Mouse (Mus musculus) limb, embryonic 12.5 days (tissue): Measurements from ENCODE around the gene Gm45015. TPM values are rescaled to one million over a fixed set of nuclear protein-coding genes. Genes with fewer than 3 reads are reported as not detected.

ENCODE experiments used
- ATAC-seq: fragments of 200-750 bp; cut with Nextera tagmentation; 2 replicates; pipeline ENCODE4 v1.8.0; 2017; ENCODE audit warnings: low read depth, moderate TSS enrichment; ENCODE audit not compliant: insufficient number of reproducible peaks, insufficient read depth, low FRiP score, low TSS enrichment
- H3K27ac ChIP-seq: fragments of 300-500 bp; sonication (generic); 2 replicates; pipeline ENCODE4 v1.5.1; 2016; ENCODE audit warnings: mild to moderate bottlenecking, moderate library complexity
- H3K27me3 ChIP-seq: fragments of 300-500 bp; sonication (generic); 2 replicates; pipeline ENCODE4 v1.6.1; 2016; ENCODE audit warnings: mild to moderate bottlenecking, moderate library complexity
- H3K36me3 ChIP-seq: fragments of 300-500 bp; sonication (generic); 2 replicates; pipeline ENCODE4 v1.6.1; 2016; ENCODE audit warnings: mild to moderate bottlenecking, moderate library complexity
- H3K4me1 ChIP-seq: fragments of 300-500 bp; sonication (generic); replicated peaks from 2 replicates; pipeline ENCODE4 v1.6.1; 2016
- H3K4me2 ChIP-seq: fragments of 300-500 bp; sonication (generic); 2 replicates; pipeline ENCODE4 v1.6.1; 2016; ENCODE audit warnings: mild to moderate bottlenecking, moderate library complexity
- H3K4me3 ChIP-seq: fragments of 300-500 bp; sonication (generic); replicated peaks from 2 replicates; pipeline ENCODE4 v1.5.1; 2016; ENCODE audit warnings: mild to moderate bottlenecking
- H3K9ac ChIP-seq: fragments of 300-500 bp; sonication (generic); replicated peaks from 2 replicates; pipeline ENCODE4 v1.6.1; 2016; ENCODE audit warnings: mild to moderate bottlenecking, moderate library complexity
- H3K9me3 ChIP-seq: fragments of 300-500 bp; sonication (generic); 2 replicates; pipeline ENCODE4 v1.6.1; 2016; ENCODE audit warnings: mild to moderate bottlenecking, moderate library complexity
- WGBS: fragments of 180-500 bp; shearing (Covaris S2); methylation state at CpG from one replicate; pipeline ENCODE4 v1.1.7; 2016; 5-methylcytosine and 5-hydroxymethylcytosine counted together
- polyA plus RNA-seq: library from polyadenylated mRNA; unstranded; fragments of >200 nt; fragmentation: Nextera tagmentation; extraction: Ambion mirVana; gene quantifications from 2 replicates; pipeline ENCODE4 v1.2.1, GENCODE M21; 2016

The Gm45015 gene
- polyA plus RNA-seq = not detected in 2 replicates

- H3K4me1 ChIP-seq = no peaks in the 10 kb centered on the region
- no peak within 1 kb of the TSS for H3K4me2 ChIP-seq
- no peak for ATAC-seq
- 94% methylated on average over 4 of the region's 4 CpGs for WGBS
- H3K27ac ChIP-seq = no peak within 1 kb of the TSS
- H3K9ac ChIP-seq = no peak within 1 kb of the TSS
- H3K27me3 ChIP-seq = peaks cover 21% of the 10 kb centered on the region
- H3K4me3 ChIP-seq = no peak within 1 kb of the TSS
- no peaks in the 10 kb centered on the region for H3K36me3 ChIP-seq
- H3K9me3 ChIP-seq = no peaks in the 10 kb centered on the region
Observed at GRCm38 (mm10) chrX:73336740-73337139, at the start of gene Gm45015. TSS of gene Gm45015 (minus strand) at chrX:73336840.

- H3K27ac ChIP-seq = no peak overlapping the region
- no peak overlapping the region for H3K4me3 ChIP-seq
- no peak overlapping the region for H3K4me2 ChIP-seq
- ATAC-seq = no peak
- no peak overlapping the region for H3K9ac ChIP-seq
- 13% methylated on average over 1 of the region's 1 CpGs for WGBS
- no peaks in the 10 kb centered on the region for H3K36me3 ChIP-seq
- no peaks in the 10 kb centered on the region for H3K9me3 ChIP-seq
- peaks cover 5% of the 10 kb centered on the region; the same call in 1 of the 2 replicates for H3K27me3 ChIP-seq
- H3K4me1 ChIP-seq = no peaks in the 10 kb centered on the region
Observed at GRCm38 (mm10) chrX:73384924-73385323, 48.3 kb upstream of the Gm45015 start.

GRCm38 (mm10) chrX:73384419-73384818 is 47.8 kb upstream of the Gm45015 start:
- H3K9ac ChIP-seq = no peak overlapping the region
- WGBS = 78% methylated on average over 6 of the region's 6 CpGs

GRCm38 (mm10) chrX:73363291-73363690 is 26.7 kb upstream of the Gm45015 start:
- H3K9ac ChIP-seq = no peak overlapping the region
- H3K27ac ChIP-seq = no peak overlapping the region
- H3K4me3 ChIP-seq = no peak overlapping the region
- H3K9me3 ChIP-seq = no peaks in the 10 kb centered on the region
- no peaks in the 10 kb centered on the region for H3K4me1 ChIP-seq
- H3K4me2 ChIP-seq = no peak overlapping the region
- no peak for ATAC-seq
- 0 out of 2 replicates have a peak, but pooled peaks cover 4% of the 10 kb centered on the region for H3K36me3 ChIP-seq
- no peaks in the 10 kb centered on the region for H3K27me3 ChIP-seq

More at GRCm38 (mm10) chrX:73384419-73384818, 47.8 kb upstream of the Gm45015 start:
- Histone ChIP-seq H3K27me3 (peaks cover 5% of the 10 kb centered on the region; the same call in 1 of the 2 replicates), H3K4me1 (no peaks in the 10 kb centered on the region), H3K9me3 (no peaks in the 10 kb centered on the region), H3K4me3 (no peak overlapping the region), H3K4me2 (no peak overlapping the region), H3K27ac (no peak overlapping the region), H3K36me3 (no peaks in the 10 kb centered on the region)
- no peak for ATAC-seq

DNA sequence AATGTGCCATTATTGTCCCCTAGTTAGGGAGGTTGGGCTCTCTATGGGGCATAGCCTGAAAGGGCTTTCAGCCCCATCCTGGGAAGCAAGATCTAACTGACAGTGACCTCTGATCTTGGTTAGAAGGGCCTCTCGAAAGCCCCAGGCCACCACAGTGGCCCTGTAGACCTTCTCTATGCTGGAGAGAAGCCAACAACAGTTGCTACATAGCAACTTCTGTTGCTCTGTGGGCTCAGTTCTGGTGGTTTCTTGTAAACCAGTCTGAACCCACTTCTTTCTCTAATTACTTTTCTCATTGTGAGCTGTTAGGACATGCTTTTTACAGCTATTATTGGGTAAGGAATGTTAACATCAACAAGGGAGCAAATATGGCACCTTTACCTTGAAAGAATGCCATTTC is 20.1 kb upstream of the Gm45015 start:
- Histone ChIP-seq H3K4me3 (no peak overlapping the region), H3K27ac (no peak overlapping the region), H3K27me3 (peaks cover 6% of the 10 kb centered on the region; the same call in 1 of the 2 replicates), H3K4me2 (no peak overlapping the region), H3K4me1 (no peaks in the 10 kb centered on the region), H3K9me3 (no peaks in the 10 kb centered on the region), H3K36me3 (peaks cover 48% of the 10 kb centered on the region), H3K9ac (no peak overlapping the region)
- no peak for ATAC-seq
- WGBS = 78% methylated on average over 1 of the region's 1 CpGs

GRCm38 (mm10) chrX:73356163-73356562 is 19.5 kb upstream of the Gm45015 start:
- H3K4me2 ChIP-seq = no peak overlapping the region
- no peak overlapping the region for H3K27ac ChIP-seq
- peaks cover 6% of the 10 kb centered on the region; the same call in 1 of the 2 replicates for H3K27me3 ChIP-seq
- H3K4me3 ChIP-seq = no peak overlapping the region
- no peak for ATAC-seq
- no peaks in the 10 kb centered on the region for H3K9me3 ChIP-seq
- no peak overlapping the region for H3K9ac ChIP-seq
- no peaks in the 10 kb centered on the region for H3K4me1 ChIP-seq
- H3K36me3 ChIP-seq = peaks cover 53% of the 10 kb centered on the region
- WGBS = 92% methylated on average over 2 of the region's 2 CpGs

DNA sequence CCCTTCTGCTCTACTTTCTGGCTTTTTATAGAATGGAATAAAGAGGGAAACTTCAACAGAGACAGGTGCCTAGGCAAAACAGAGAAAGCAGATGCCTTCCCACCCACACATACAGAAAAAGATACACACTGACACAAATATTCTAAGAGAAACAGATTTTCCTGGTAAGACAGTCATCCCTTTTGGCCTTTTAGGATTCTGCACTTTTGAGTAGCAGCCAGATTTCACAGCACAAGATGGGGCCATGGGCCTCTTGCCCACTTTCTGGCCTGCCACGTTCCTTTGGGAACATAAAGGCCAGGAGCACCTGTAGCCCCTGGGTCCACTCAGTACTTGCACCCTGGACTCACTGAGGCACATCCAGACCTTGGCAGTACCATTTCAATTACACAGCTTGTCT is 7.7 kb upstream of the Gm45015 start:
- 0 out of 2 replicates have a peak, but pooled peaks cover 6% of the 10 kb centered on the region for H3K36me3 ChIP-seq
- ATAC-seq = no peak
- WGBS = 92% methylated on average over 1 of the region's 1 CpGs
- no peak overlapping the region for H3K27ac ChIP-seq
- H3K4me1 ChIP-seq = peaks cover 7% of the 10 kb centered on the region; the same call in 1 of the 2 replicates
- H3K27me3 ChIP-seq = peaks cover 21% of the 10 kb centered on the region
- no peaks in the 10 kb centered on the region for H3K9me3 ChIP-seq
- no peak overlapping the region for H3K9ac ChIP-seq
- no peak overlapping the region for H3K4me2 ChIP-seq
- no peak overlapping the region for H3K4me3 ChIP-seq

DNA sequence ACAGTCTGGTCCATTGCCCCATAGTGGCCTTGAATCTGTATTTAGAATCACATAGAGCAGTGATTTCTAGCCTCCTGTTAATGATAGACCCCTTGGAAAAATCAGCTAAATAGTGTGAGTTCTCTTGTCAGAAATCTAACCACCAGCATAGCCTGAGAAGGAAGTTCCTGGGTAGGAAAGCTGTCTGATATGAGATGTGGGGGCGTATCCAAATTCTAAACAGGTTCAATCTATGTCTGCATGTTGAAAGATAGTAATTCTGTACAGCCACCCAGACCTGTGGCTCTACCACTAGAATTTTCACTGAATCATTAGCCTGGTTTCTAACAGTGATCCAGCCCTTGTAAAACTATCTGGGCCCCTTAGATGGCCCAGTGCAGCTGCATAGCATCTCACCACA is 7.2 kb upstream of the Gm45015 start:
- 93% methylated on average over 1 of the region's 1 CpGs for WGBS

DNA sequence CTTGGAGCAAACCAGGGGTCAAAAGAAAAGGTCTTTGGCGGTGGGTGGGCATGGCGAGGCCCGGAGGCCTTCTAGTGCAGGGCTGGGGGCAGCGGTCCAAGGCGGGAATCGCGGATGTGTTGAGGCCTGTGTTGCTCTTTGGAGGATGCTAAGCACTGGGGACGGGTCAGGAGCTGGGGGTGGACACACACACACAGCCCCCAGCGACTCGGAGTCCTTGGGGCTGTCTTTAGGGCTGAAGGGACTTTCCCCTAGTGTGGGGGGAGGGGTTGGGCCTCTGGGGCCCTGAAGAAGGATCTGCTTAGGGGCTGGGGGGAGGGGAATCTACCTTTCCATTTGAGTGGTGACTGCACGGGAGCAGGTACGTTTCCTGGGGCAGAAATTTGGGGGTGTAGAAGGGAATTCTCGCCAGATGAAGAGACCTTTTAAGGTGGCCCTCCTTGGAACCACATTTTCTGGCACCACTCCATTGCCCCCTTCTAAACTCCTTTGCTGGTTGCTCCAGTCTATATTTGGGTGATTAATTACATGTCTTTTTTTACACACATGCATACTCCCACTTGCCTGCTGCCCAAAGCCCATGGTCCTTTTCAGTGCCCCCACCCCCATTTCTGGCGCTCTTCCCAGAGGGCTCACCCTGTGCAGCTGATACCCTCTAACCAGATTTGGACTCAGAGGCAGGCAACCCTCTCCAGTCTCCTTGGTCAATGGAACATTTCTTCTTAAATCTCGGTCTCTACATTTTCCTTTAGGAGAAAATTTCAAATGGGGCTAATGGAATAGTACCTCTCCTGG is 6.5 kb upstream of the Gm45015 start:
- Histone ChIP-seq H3K4me1 (peaks cover 7% of the 10 kb centered on the region; the same call in 1 of the 2 replicates), H3K36me3 (0 out of 2 replicates have a peak, but pooled peaks cover 6% of the 10 kb centered on the region), H3K4me3 (peak overlapping the region; percentile 59), H3K4me2 (peak overlapping the region; percentile 62), H3K9me3 (no peaks in the 10 kb centered on the region), H3K9ac (peak overlapping the region; percentile 67), H3K27me3 (peaks cover 21% of the 10 kb centered on the region), H3K27ac (peak overlapping the region; percentile 76)
- 19% methylated on average over 15 of the region's 15 CpGs for WGBS
- ATAC-seq = peak; percentile 63; the same call in 1 of the 2 replicates

More for the DNA sequence above, 7.2 kb upstream of the Gm45015 start:
- Histone ChIP-seq H3K27me3 (peaks cover 21% of the 10 kb centered on the region), H3K9ac (no peak overlapping the region), H3K4me3 (no peak overlapping the region), H3K4me2 (peak overlapping the region; percentile 62), H3K4me1 (peaks cover 7% of the 10 kb centered on the region; the same call in 1 of the 2 replicates), H3K27ac (no peak overlapping the region), H3K36me3 (0 out of 2 replicates have a peak, but pooled peaks cover 6% of the 10 kb centered on the region), H3K9me3 (no peaks in the 10 kb centered on the region)
- no peak for ATAC-seq

- H3K4me2 ChIP-seq = peak within 1 kb of the TSS; percentile 62
- no peaks in the 10 kb centered on the region for H3K9me3 ChIP-seq
- H3K9ac ChIP-seq = peak within 1 kb of the TSS; percentile 67
- H3K4me3 ChIP-seq = peak within 1 kb of the TSS; percentile 59
- ATAC-seq = peak; percentile 95
- peak within 1 kb of the TSS; percentile 76 for H3K27ac ChIP-seq
- 0 out of 2 replicates have a peak, but pooled peaks cover 6% of the 10 kb centered on the region for H3K36me3 ChIP-seq
- peaks cover 21% of the 10 kb centered on the region for H3K27me3 ChIP-seq
- H3K4me1 ChIP-seq = peaks cover 7% of the 10 kb centered on the region; the same call in 1 of the 2 replicates
- WGBS = 16% methylated on average over 35 of the region's 37 CpGs
Observed at GRCm38 (mm10) chrX:73342483-73342895, 5.8 kb upstream of the Gm45015 start, which contains the start of gene Zfp275. TSS of gene Zfp275 (plus strand) at chrX:73342621.

DNA sequence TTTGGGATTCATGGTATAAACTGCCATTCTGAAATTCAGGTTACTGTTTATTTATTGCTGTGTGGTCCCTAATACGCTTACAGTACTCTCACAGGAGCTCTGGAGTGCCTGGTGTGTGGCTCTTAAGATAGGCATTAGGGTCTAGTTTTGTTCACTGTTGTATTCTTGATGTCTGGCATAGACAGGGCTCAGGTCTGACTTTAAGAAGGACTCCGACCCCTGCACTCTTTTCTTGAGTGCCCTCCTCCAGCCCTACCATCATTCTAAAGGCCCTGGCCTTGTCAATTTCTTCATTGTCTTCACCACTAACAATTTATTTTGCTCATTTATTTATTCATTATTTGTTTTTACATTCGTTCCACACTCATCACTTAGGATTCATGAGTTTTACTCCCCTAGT is 5.4 kb upstream of the Gm45015 start:
- no peak for ATAC-seq
- 38% methylated on average over 3 of the region's 3 CpGs for WGBS
- Histone ChIP-seq H3K36me3 (0 out of 2 replicates have a peak, but pooled peaks cover 6% of the 10 kb centered on the region), H3K27ac (no peak overlapping the region), H3K4me1 (peaks cover 7% of the 10 kb centered on the region; the same call in 1 of the 2 replicates), H3K27me3 (peaks cover 21% of the 10 kb centered on the region), H3K9me3 (no peaks in the 10 kb centered on the region), H3K4me3 (peak overlapping the region; percentile 59), H3K9ac (no peak overlapping the region), H3K4me2 (peak overlapping the region; percentile 40)
